8 mouse cellular contexts compared by ENCODE assay signal in the genomic region with DNA sequence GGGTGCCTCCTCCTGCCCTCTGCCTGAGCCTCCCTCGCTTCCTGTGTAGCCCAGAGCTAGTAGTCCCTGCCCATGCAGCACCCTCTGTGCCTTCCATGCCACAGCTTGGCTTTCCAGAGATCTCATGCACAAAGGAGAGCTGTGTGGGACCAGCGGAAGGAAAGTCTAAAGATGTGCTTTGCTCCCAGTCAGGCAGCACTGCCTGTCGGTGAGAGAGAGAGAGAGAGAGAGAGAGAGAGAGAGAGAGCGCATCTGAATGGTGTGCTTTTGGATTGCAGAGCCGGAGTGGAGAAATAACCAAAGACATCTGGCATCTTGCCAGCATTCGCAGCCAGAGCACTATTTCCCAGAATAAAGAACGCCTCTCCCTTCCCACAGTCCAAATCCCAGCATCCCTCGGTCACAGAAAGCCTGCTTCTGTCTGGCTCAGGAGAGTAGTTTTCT.
A peak's percentile ranks its signal among the peaks of the same experiment; 100 is the strongest.
DNase-seq lines count a peak whose midpoint lies in the region.

No protein-coding gene starts in this region.

- peak; percentile 69 for DNase-seq in layer of hippocampus, adult 11-12 months (ENCODE audit: low spot score)
- no peak for DNase-seq in layer of hippocampus, adult 9-10 months (ENCODE audit: low spot score)
- peak; percentile 30 to 54 for DNase-seq in cerebellum, postnatal 25 days
- DNase-seq in heart, adult 18-20 months: peak; percentile 78 to 79
- DNase-seq in layer of hippocampus, adult 18-20 months (ENCODE audit: low spot score in 2 of 2): peak; percentile 50 to 83
- peak; percentile 71 for DNase-seq in lung, postnatal 36 days
- DNase-seq in telencephalon, adult 2 months (ENCODE audit: low read depth, low spot score): peak; percentile 81
- no peak for DNase-seq in spleen, adult 12 weeks (ENCODE audit: low spot score)

Comparison
In these comparisons a context has a peak if more than half of its experiments do, and no peak if none do; other contexts are left out.
1. DNase-seq: peak in layer of hippocampus, adult 11-12 months (single experiment), cerebellum, postnatal 25 days (2 of 2), heart, adult 18-20 months (2 of 2), layer of hippocampus, adult 18-20 months (2 of 2), lung, postnatal 36 days (single experiment) and telencephalon, adult 2 months (single experiment); none in layer of hippocampus, adult 9-10 months (single experiment) and spleen, adult 12 weeks (single experiment).